Mouse (Mus musculus) heart, adult 2 months (tissue): ENCODE results near the gene Serpina3k. TPM values are rescaled to one million over a fixed set of nuclear protein-coding genes. Genes with fewer than 3 reads are reported as not detected.
"Not testable (repeated sequence)": the region's sequence is repeated elsewhere in the genome, so short reads cannot be mapped to it uniquely, and the experiment has no call there.

Experiments
- DNase-seq, 2 experiments: peaks; one replicate each; pipeline ENCODE4 v3.0.0; 2021
- H3K27ac ChIP-seq: fragments of 200-600 bp; 2 replicates; pipeline ENCODE4 v1.8.1; 2022
- H3K27me3 ChIP-seq: fragments of 200-500 bp; 2 replicates; pipeline ENCODE4 v1.6.1; 2012; ENCODE audit warnings: mild to moderate bottlenecking, low read length, inconsistent platforms, mixed read lengths; ENCODE audit not compliant: control insufficient read depth, insufficient read depth
- H3K36me3 ChIP-seq: fragments of 200-500 bp; 2 replicates; pipeline ENCODE4 v1.6.1; 2012; ENCODE audit warnings: low read length, inconsistent platforms; ENCODE audit not compliant: control insufficient read depth, insufficient read depth
- H3K4me1 ChIP-seq: fragments of 200-500 bp; 2 replicates; pipeline ENCODE4 v1.6.1; 2011; ENCODE audit warnings: low read length; ENCODE audit not compliant: control insufficient read depth, insufficient read depth
- H3K4me3 ChIP-seq: fragments of 200-600 bp; 2 replicates; pipeline ENCODE4 v1.8.1; 2022
- H3K79me2 ChIP-seq: fragments of 200-500 bp; replicated peaks from 2 replicates; pipeline ENCODE4 v1.6.1; 2012; ENCODE audit warnings: mild to moderate bottlenecking, inconsistent platforms, low read length, moderate library complexity, mixed read lengths; ENCODE audit not compliant: control insufficient read depth, insufficient read depth
- H3K9ac ChIP-seq: fragments of 200-500 bp; 2 replicates; pipeline ENCODE4 v1.6.1; 2012; ENCODE audit warnings: low read depth, mild to moderate bottlenecking, control low read depth, inconsistent platforms, low read length, mixed read lengths
- CTCF ChIP-seq: fragments of 200-600 bp; IDR thresholded peaks from 2 replicates; pipeline ENCODE4 v1.8.1; 2022; ENCODE audit warnings: antibody characterized with exemption, mild to moderate bottlenecking, moderate library complexity
- EP300 ChIP-seq: fragments of 200-500 bp; IDR thresholded peaks from 2 replicates; pipeline ENCODE4 v1.6.1; 2011; ENCODE audit warnings: low read depth, low read length, control low read depth; ENCODE audit not compliant: insufficient read depth
- POLR2A ChIP-seq: fragments of 200-500 bp; IDR thresholded peaks from 2 replicates; pipeline ENCODE4 v1.6.1; 2011; ENCODE audit warnings: mild to moderate bottlenecking, low read depth, low read length, control low read depth; ENCODE audit not compliant: insufficient read depth
- WGBS: fragments of 180-500 bp; shearing (Covaris S2); methylation state at CpG from one replicate; pipeline ENCODE4 v1.1.7; 2018; 5-methylcytosine and 5-hydroxymethylcytosine counted together
- intact Hi-C: fragments of 180-260 bp; cut with DNase I; formaldehyde crosslinking; loops from one replicate; pipeline ENCODE4 v1.15.1; 2025
- polyA plus RNA-seq: library from polyadenylated mRNA; depleted of rRNA; stranded (reverse); fragments of >200 nt; gene quantifications from 2 replicates; pipeline ENCODE4 v1.2.3, GENCODE M21; 2012
- total RNA-seq, 2 experiments: library from RNA; stranded (reverse); gene quantifications; 2 replicates each; pipeline ENCODE4 v1.2.3; 2021

Gene Serpina3k
- total and polyA plus RNA-seq, 3 experiments, result 0.14 to 0.34 TPM; not detected in 1

DNA sequence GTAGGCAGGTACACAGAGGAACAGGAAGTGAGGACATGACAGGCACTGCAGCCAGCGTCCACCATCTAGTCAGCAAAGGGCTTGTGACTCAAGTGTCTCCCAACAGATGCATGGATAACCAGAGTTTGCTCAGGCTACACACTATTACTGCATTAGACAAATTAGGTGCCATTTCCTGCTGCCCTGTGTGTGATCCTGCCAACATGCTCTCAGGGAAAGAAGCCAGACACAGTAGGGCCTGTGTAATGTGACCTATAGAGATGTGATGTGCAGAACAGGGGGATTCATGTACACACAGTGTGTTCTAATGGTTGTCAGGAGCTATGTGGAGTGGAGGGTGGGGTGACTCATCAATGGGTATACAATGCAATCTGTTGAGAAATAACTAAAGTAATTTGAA is 15.8 kb upstream of the Serpina3k start:
- intact Hi-C loops, result no loop called here
- Histone ChIP-seq H3K4me3 (no peak overlapping the region), H3K27ac (no peak overlapping the region), H3K36me3 (no peaks in the 10 kb centered on the region), H3K27me3 (no peaks in the 10 kb centered on the region), H3K4me1 (no peaks in the 10 kb centered on the region), H3K9ac (no peak overlapping the region), H3K79me2 (no peaks in the 10 kb centered on the region)
- TF ChIP-seq EP300 (no peak), POLR2A (no peak), CTCF (no peak)
- no peak for DNase-seq
- WGBS, result 50% methylated on average over 1 of the region's 1 CpGs

DNA sequence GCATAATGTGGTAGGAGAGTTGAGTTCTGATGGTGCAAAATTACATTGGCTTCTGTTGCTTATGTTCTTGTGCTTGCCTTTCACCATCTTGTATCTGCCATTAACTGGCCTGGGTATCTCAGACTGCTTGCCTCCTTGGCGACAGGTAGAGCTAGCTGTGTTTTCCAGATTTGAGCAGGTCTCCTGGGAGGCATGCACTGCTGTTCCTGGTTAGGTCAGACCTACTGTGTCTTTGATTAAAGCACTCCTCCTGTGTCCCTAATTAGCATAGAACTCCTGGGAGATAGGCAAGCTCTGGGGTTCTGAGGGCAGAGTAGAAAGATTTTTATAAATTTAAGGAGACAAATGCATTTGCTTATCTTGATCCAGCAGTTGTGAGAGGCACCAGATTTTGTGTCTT is 6.6 kb upstream of the Serpina3k start:
- Histone ChIP-seq H3K27me3 (no peaks in the 10 kb centered on the region), H3K36me3 (no peaks in the 10 kb centered on the region), H3K4me1 (no peaks in the 10 kb centered on the region), H3K4me3 (no peak overlapping the region), H3K9ac (no peak overlapping the region), H3K79me2 (no peaks in the 10 kb centered on the region), H3K27ac (no peak overlapping the region)
- WGBS, result 19% methylated on average over 1 of the region's 1 CpGs
- intact Hi-C loops, result no loop called here
- no peak for TF ChIP-seq EP300
- DNase-seq, result no peak

GRCm38 (mm10) chr12:104336873-104337272 is 1.4 kb upstream of the Serpina3k start:
- DNase-seq, H3K36me3 ChIP-seq, H3K9ac ChIP-seq, H3K4me3 ChIP-seq, H3K79me2 ChIP-seq, H3K27ac ChIP-seq, intact Hi-C loops, H3K27me3 ChIP-seq, H3K4me1 ChIP-seq: not testable (repeated sequence)

- Histone ChIP-seq H3K27me3 (no peaks in the 10 kb centered on the region), H3K9ac (no peak overlapping the region), H3K79me2 (no peaks in the 10 kb centered on the region), H3K4me1 (no peaks in the 10 kb centered on the region), H3K4me3 (no peak overlapping the region), H3K27ac (no peak overlapping the region), H3K36me3 (no peaks in the 10 kb centered on the region)
- TF ChIP-seq CTCF (no peak), POLR2A (no peak)
- intact Hi-C loops, result no loop called here
- 86% methylated on average over 3 of the region's 3 CpGs for WGBS
- no peak for DNase-seq
Observed at GRCm38 (mm10) chr12:104338705-104339104, 419 bp downstream of the Serpina3k start.

- intact Hi-C loops, H3K27ac ChIP-seq, H3K27me3 ChIP-seq, H3K4me3 ChIP-seq, H3K4me1 ChIP-seq, H3K9ac ChIP-seq, H3K36me3 ChIP-seq, H3K79me2 ChIP-seq, DNase-seq: not testable (repeated sequence)
Observed at GRCm38 (mm10) chr12:104342489-104342888, 4.2 kb downstream of the Serpina3k start.

- 79% methylated on average over 2 of the region's 2 CpGs for WGBS
Observed at GRCm38 (mm10) chr12:104345181-104345580, 6.9 kb downstream of the Serpina3k start.

GRCm38 (mm10) chr12:104345707-104346106 is 7.4 kb downstream of the Serpina3k start:
- Histone ChIP-seq H3K27ac (no peak overlapping the region), H3K9ac (no peak overlapping the region), H3K4me3 (no peak overlapping the region), H3K4me1 (no peaks in the 10 kb centered on the region), H3K79me2 (no peaks in the 10 kb centered on the region), H3K36me3 (no peaks in the 10 kb centered on the region), H3K27me3 (no peaks in the 10 kb centered on the region)
- no peak for DNase-seq
- intact Hi-C loops, result no loop called here
- no peak for TF ChIP-seq EP300
- TF ChIP-seq CTCF, result no peak
- no peak for TF ChIP-seq POLR2A

More at GRCm38 (mm10) chr12:104345181-104345580, 6.9 kb downstream of the Serpina3k start:
- no peak overlapping the region for H3K4me3 ChIP-seq
- no peaks in the 10 kb centered on the region for H3K27me3 ChIP-seq
- no peak for DNase-seq
- no peak overlapping the region for H3K27ac ChIP-seq
- no peak for TF ChIP-seq POLR2A
- TF ChIP-seq EP300, result no peak
- TF ChIP-seq CTCF, result no peak
- no peaks in the 10 kb centered on the region for H3K36me3 ChIP-seq
- H3K4me1 ChIP-seq, result no peaks in the 10 kb centered on the region
- H3K9ac ChIP-seq, result no peak overlapping the region
- H3K79me2 ChIP-seq, result no peaks in the 10 kb centered on the region
- intact Hi-C loops, result no loop called here
